Mouse (Mus musculus): ENCODE measurements around the gene Hif1an.

Gene Hif1an

GRCm38 (mm10) chr19:44562652-44563206, at the start of gene Hif1an:
Gene Hif1an (plus strand): TSS chr19:44562850.
- DNase-seq (ENCODE audit: low read depth, low spot score): peak; percentile 93

DNA sequence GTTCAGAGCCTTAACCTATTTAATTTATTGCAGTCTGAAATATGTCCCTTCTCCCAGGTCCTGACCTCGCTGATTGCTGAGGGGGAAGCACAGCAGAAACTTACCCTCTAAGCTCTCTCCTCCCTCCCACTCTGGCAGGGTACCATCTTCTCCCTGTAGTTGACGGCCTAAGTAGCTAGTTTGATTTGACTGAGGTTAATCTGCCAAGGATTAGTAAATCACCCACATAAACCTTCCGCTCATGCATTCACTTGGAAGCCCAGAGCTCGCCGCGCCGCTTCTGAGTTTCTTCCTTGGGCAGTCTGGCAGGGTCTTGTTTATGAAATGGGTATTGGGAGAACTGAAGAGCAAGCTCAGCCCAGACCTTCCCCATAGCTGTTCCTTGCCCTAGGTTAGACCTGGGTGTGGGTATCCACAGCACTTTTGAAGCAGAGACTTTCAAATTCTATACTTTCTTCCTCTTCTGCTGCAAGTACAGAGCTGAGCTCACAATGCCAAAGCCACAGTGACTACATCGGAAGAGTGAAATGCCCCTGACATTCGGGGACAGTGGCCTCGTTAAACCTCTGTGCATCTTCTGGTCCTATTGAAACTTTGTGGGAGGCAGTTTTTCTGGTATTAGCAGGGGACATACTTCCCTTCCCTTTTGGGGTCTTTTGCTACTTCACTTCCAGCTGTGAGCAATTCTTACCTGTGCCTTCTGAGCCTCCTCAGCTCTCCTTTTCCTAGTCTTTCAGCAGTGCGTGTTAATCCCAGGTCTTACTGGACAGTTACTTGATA, 49.4 kb upstream of the Hif1an start:
- no peak for DNase-seq (ENCODE audit: low read depth, low spot score)

DNA sequence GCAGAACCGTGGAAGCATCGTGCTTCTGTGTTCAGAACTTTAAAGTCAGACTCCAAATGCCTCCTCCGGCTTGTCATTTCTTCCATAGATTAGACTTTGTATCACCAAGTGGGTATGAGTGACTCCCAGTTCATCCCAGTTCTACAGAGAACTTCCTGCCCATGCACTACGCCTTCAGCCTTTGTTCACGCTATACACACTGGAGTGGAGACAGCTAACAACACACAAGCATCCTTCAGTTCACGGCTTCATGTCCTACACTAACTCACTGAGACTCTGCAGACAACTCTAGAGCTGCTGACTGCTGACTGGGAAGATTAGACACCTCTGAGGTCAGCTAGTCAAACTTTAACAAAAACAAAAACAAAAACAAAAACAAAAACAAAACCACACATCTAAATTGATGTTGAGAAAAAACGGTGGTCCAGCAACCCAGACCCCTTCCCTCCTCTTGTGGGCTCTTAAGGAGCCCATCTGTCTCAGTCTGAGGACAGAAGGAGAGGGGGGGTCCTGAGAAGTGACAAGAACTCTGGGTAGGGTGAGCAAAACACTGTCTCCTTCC, 48.6 kb upstream of the Hif1an start:
- DNase-seq (ENCODE audit: low read depth, low spot score): no peak

DNA sequence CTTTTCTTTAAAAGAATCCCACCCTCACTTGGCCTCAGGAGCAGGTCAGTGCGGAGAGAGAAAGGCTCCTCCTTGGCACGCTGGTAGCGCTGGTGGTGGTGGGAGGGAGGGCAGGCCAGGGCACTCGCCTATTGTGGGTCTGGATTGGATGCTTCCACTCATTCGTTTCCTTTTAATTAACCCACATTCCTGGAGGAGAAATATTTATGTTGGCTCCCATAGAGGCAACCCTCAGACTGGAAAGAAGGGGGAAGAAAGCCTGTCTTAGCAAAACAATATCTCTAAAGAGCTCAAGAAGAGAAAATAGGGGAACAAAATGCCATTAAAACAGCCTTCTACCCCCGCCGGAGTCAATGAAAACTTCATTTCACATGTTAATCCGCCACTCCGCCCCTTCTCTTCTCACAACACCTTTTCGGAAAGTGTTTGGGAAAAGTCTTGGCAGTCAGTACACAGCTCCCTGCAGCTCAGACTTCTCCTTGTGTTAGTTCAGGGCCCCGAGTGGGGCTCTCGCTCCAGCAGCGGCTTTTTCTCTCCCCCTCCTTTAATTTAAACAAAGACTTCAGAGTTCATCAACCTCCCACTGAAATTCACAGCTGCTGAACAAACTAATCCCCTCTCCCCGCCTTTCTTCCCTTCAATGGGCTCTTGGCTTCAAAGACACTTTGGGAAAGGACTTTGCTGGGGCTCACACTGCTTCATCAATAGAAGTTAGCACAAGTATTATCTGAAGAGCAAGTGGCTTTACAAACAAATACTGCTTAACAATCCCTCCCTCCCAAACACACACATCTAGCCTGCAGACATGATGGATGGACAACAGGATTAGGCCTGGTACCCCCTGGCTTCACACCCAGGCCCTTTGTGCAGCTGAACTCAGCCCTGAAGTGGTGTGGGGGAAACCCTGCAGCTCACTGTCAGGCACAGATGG, 47.9 kb upstream of the Hif1an start:
- DNase-seq (ENCODE audit: low read depth, low spot score): no peak

DNA sequence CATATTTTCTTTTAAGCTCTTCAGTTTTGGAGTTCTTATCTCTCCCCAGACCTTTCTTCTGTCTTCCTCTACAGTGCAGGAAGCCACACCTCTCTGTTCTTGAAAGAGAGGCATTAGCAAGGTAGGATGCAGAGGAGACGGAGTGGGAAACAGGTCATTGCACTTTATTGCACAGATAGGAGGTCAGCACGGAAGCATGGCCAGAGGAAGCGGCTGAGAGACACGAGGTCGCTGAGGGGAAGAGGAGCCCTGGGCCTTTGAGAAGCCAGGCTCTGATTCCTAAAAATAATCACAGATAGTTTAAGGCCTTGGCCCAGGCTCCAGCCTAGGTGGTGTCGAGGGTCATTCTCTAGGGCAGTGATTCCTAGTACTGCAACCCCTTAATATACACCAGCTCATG, 46.9 kb upstream of the Hif1an start:
- no peak for DNase-seq (ENCODE audit: low read depth, low spot score)

DNA sequence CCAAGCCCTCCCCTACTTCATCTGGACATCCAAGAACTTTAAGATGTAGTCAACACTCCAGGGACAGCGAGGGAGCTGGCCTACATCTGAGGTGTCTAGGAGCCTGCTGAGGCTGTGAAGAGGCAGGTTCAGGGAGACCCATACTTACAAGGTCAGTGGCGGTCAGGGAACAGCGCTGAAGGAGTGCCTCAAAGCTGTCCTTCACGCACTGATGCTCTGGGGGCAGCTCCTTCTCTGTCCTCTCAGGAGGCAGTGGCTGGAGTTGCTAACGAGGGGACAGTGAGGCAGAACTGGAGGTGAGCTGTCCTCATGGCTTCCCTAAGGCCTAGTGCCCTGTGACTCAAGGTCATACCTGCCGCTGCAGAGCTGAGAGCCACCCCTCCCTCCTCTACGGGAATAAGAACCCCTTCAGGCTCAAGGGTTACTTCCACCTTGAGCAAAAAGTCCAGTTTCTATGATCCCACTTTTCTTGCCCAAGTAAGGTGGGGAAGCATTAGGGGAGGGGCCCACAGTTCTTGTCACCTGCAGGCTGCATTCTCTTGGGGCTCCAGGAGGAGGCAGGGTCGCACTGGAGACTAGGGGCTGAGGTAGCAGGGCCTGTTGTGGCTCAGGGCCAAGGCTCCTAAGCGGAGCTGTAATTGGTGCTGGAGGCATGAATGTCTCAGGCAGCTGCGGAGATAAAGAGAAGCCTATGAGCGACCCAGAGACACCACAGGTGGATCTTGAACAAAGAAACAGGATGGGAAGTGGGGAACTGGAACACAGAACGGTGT, 44.5 kb upstream of the Hif1an start:
- DNase-seq (ENCODE audit: low read depth, low spot score): no peak

DNA sequence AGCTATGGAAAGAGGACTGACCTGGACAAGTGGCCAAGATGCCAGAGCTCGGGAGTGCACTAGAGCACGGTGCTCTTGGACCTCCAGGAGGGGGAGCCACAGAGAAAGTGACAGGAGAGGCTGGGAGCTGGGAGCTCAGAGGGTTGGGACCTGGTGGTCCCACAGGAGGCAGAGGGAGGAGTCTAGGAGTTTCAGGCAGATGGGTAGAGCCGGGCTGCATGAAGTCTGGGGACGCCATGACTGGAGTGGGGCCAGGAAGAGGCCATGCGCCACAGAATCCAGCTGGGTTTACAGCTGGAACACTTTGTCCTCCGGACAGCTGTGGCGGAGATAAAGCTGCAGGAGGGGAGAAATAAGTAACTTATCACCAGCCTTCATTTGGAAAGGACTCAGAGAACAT, 43.5 kb upstream of the Hif1an start:
- peak; percentile 33 for DNase-seq (ENCODE audit: low read depth, low spot score)

GRCm38 (mm10) chr19:44525551-44526205, 37.0 kb upstream of the Hif1an start:
- DNase-seq (ENCODE audit: low read depth, low spot score): no peak

DNA sequence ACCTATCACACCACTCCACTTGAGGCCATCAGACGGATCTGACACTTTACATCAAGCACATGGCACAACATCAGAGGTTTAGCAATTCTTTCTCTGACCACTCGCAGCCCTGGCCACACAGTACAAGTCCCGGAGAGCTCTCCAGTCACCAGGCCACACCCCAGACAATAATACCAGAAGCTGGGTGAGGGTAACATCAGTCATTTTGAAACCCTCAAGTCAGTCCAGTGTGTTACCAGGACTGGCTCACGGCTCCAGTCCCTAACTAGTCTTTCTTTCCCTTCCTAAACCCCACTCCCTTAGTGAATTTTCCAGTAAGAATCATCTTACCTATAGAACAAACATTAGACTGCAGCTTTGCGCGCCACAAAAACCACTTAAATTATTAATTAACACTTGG, 32.6 kb upstream of the Hif1an start:
- DNase-seq (ENCODE audit: low read depth, low spot score): no peak

DNA sequence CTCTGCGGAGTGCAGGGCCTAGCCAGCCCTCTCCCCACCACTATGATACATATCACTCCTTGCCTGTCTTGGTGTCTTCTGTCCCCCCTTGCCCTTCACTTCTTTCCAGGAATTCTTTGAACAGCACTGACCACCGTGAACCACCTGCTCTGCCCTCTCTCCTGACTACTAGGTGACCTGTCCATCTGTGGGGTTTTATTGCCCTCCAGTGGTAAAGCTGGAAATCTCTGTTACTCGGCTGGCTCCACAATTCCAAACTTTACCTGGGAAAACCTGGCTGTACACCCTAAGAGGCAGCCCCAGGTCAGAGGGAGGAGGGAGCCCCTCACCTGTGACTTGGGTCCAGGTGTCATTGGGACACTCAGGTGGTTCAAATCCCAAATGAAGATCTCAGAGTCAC, 27.3 kb upstream of the Hif1an start:
- no peak for DNase-seq (ENCODE audit: low read depth, low spot score)

GRCm38 (mm10) chr19:44537416-44537815, 25.2 kb upstream of the Hif1an start:
- DNase-seq (ENCODE audit: low read depth, low spot score): peak; percentile 53

DNA sequence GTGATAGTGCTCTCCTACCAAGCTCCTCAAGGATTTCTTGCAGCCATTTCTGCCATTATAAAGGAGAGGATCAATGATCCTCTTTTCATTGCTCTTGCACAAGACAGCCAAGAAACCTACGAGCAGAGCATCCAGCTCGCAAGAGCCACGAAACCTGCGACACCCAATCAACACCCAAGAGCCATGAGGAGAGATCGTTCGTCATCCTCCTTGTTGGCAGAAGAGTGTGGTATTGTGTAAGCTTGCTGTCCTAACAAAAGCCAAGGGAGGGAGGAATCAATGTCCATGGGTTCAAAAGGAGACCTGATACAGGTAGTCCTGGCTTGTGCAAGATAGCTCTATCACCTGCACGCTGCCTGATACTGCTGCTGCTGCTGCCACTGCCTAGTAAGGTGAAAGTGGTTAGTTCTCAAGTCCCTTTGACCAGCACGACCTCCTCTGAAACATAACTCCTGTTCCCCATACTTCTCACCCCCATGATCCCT, 19.9 kb upstream of the Hif1an start:
- DNase-seq (ENCODE audit: low read depth, low spot score): no peak

DNA sequence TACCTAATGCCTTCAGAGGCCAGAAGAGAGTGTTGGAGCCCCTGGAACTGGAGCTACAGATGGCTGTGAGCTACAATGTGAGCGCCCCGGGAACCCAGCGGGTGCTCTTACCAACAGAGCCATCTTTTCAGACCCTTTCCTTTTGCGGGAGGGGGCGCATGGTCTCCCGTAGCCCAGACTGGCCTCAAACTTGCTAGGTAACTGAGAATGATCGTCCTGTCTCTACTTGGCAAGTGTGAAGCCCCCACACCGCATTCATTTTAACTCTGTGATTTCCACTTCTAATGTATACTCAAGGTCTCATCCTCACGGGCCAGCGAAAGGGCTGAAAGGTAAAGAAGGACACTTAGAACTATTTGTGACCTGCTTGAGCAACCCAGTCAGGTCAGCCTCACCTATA, 18.3 kb upstream of the Hif1an start:
- no peak for DNase-seq (ENCODE audit: low read depth, low spot score)

GRCm38 (mm10) chr19:44544775-44545174, 17.9 kb upstream of the Hif1an start:
- DNase-seq (ENCODE audit: low read depth, low spot score): peak; percentile 71

DNA sequence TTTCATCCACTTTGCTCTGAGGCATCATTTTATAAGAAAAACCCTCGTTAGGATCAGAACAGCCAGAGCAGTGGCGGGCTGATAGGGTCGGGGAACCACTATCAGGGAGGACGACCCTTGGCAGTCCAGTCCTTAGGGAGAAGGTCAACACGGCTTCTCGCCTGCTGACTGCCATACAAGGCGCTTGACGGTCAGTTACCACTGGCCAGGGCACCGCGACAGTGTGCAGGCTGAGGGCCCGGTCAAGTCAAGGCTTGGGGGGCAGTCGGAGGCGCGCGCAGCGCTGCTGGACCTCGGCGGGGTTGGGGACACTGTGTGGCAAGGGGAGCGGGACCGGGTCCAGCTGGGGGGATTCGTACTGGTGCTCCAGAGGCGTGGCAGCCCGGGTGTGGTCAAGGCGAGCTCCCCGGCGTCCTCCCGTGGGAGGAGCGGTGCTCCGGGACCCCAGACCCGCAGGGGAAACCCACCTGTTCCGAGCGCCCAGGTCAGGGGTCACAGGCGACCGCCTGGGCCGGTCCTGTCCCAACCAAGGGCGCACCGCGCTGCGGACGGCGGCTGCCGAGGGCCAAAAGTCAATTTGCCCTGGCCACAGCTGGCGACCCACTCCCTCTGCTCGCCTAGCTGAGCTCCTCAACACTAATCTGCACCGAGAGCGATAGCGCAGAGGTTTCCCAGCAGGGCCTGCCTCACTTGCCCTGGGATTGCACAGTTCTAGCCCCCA, 17.2 kb upstream of the Hif1an start, which contains the start of gene Sec31b:
Gene Sec31b (minus strand): TSS at position 544 of the 721 bp plus-strand sequence.
- peak; percentile 54 for DNase-seq (ENCODE audit: low read depth, low spot score)

DNA sequence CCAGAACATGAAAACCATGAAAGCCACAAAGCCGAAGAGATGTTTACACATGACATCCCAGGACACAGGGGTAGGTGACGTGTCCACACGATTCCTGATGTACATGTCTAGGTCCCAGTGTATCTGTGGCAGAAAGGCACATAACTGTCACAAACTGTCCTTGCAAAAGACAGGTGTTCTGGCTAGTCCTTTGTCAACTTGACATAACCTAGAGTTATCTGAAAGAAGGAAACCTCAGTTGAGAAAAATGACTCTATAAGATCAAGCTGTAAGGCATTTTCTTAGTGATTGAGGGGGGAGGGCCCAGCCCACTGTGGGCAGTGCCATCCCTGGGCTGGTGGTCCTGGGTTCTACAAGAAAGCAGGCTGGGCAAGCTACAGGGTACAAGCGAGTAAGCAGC, 9.9 kb upstream of the Hif1an start, which contains the start of gene Gm20538:
Gene Gm20538 (minus strand): TSS at position 101 of the 400 bp plus-strand sequence.
- DNase-seq (ENCODE audit: low read depth, low spot score): no peak

DNA sequence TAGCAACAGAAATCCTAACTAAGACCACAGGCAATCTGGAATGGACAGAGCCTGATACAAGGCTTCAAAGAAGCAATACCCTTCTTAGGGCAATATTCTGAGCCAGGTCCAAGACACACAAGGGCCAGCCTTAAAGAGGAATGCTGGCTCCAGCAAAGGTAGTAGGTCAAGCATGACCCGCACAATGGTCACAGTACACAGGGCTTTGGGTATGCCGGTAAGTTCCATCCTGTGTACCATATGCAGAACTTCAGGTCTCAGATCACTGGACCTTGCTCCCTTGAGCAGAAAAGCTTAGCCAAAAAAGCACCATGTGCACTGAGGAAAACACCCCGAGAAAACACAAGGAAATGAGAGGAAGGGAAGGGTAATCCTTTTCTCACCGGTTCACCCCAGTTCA, 9.4 kb upstream of the Hif1an start:
- no peak for DNase-seq (ENCODE audit: low read depth, low spot score)

GRCm38 (mm10) chr19:44554490-44554860, 8.2 kb upstream of the Hif1an start:
- DNase-seq (ENCODE audit: low read depth, low spot score): no peak

- peak; percentile 92 for DNase-seq (ENCODE audit: low read depth, low spot score)
Observed at GRCm38 (mm10) chr19:44554861-44555590, 7.6 kb upstream of the Hif1an start, which contains the start of gene Ndufb8. Gene Ndufb8 (minus strand): TSS chr19:44555440.
